Mouse (Mus musculus) inflammation-experienced regulatory T-cells, adult 16 weeks (primary cell): ENCODE measurements around the gene Ofd1. TPM values are rescaled to one million over a fixed set of nuclear protein-coding genes. Genes with fewer than 3 reads are reported as not detected.

Experiments
- polyA plus RNA-seq: library from polyadenylated mRNA; unstranded; fragments of 100-300 nt; shearing (Covaris generic); gene quantifications from one replicate; pipeline ENCODE4 v1.2.1, GENCODE M21; 2017

The Ofd1 gene
- polyA plus RNA-seq: 8.5 TPM

GRCm38 (mm10) chrX:166440616-166441063 is at the start of gene Ofd1:
Gene Ofd1 (minus strand): TSS chrX:166440704.

GRCm38 (mm10) chrX:166479365-166479983 is 39.0 kb upstream of the Ofd1 start, which contains the start of gene Rab9:
Gene Rab9 (minus strand): TSS chrX:166479867.

GRCm38 (mm10) chrX:166440036-166440615 is 378 bp downstream of the Ofd1 start, which contains the start of gene Trappc2:
Gene Trappc2 (plus strand): TSS chrX:166440574.

Other genes starting within 250 kb of the Ofd1 start
- 44.9 TPM for gene Gpm6b, start 201.8 kb downstream of the Ofd1 start, polyA plus RNA-seq
- 31.4 TPM for gene Trappc2, start 130 bp downstream of the Ofd1 start, polyA plus RNA-seq
- gene Rab9, start 39.2 kb upstream of the Ofd1 start, polyA plus RNA-seq: 37.1 TPM
- 10.3 TPM for gene Tceanc, start 77.9 kb upstream of the Ofd1 start, polyA plus RNA-seq
- not detected for gene Egfl6, start 145.0 kb upstream of the Ofd1 start, polyA plus RNA-seq